Comparison of ENCODE assay signal across 28 mouse cellular contexts in genomic region chr2:33774884-33775283, GRCm38 (mm10).
DNase-seq lines count a peak whose midpoint lies in the region; ATAC-seq lines count a peak whose summit lies in the region.
"Had no signal": no experiment of that assay in that cellular context is flagged by ENCODE, and none has a peak within 500 bp of the region (broad histone marks: within the 10 kb centered on the region; RNA-seq: fewer than 3 reads in every experiment).

No protein-coding gene starts in this region.

- 0 out of 2 replicates have a peak overlapping the region, but pooled peaks have one; percentile 39 for H3K9ac ChIP-seq in hindbrain, embryonic 13.5 days
- no peak overlapping the region for H3K9ac ChIP-seq in hindbrain, embryonic 16.5 days (ENCODE audit: low read depth, low read length)
- H3K9ac ChIP-seq in embryonic facial prominence, embryonic 12.5 days: no peak overlapping the region
- no peak overlapping the region for H3K9ac ChIP-seq in limb, embryonic 12.5 days (replicated peaks)
- H3K9ac ChIP-seq: heart, embryonic 12.5 days; liver, embryonic 13.5 days; midbrain, embryonic 15.5 days; neural tube, embryonic 12.5 days had no signal

- ATAC-seq in hindbrain, embryonic 13.5 days (ENCODE audit: low FRiP score): no peak
- no peak for ATAC-seq in hindbrain, embryonic 16.5 days
- no peak for ATAC-seq in embryonic facial prominence, embryonic 12.5 days (ENCODE audit: insufficient number of reproducible peaks, insufficient read depth, low FRiP score, low TSS enrichment)
- ATAC-seq in limb, embryonic 12.5 days (ENCODE audit: insufficient number of reproducible peaks, insufficient read depth, low FRiP score, low TSS enrichment, low read depth): no peak
- ATAC-seq: forebrain, embryonic 14.5 days; inflammation-experienced regulatory T-cells, adult 6 months; lung, postnatal 0 days; midbrain, embryonic 15.5 days; Patski had no signal

- peaks cover 35% of the 10 kb centered on the region for H3K36me3 ChIP-seq in hindbrain, embryonic 13.5 days
- H3K36me3 ChIP-seq in hindbrain, embryonic 16.5 days (ENCODE audit: control insufficient read depth, insufficient read depth, low read length): 0 out of 2 replicates have a peak, but pooled peaks cover 5% of the 10 kb centered on the region
- peaks cover 43% of the 10 kb centered on the region for H3K36me3 ChIP-seq in embryonic facial prominence, embryonic 12.5 days
- peaks cover 38% of the 10 kb centered on the region for H3K36me3 ChIP-seq in limb, embryonic 12.5 days
- peaks cover 48% of the 10 kb centered on the region for H3K36me3 ChIP-seq in heart, embryonic 10.5 days
- H3K36me3 ChIP-seq: midbrain, embryonic 15.5 days had no signal

- H3K27ac ChIP-seq in hindbrain, embryonic 13.5 days: peak overlapping the region; percentile 55; the same call in 1 of the 2 replicates
- H3K27ac ChIP-seq in hindbrain, embryonic 16.5 days (ENCODE audit: low read depth, low read length): no peak overlapping the region
- peak overlapping the region; percentile 74 for H3K27ac ChIP-seq in embryonic facial prominence, embryonic 12.5 days
- peak overlapping the region; percentile 90 for H3K27ac ChIP-seq in limb, embryonic 12.5 days
- H3K27ac ChIP-seq in heart, embryonic 10.5 days: no peak overlapping the region
- H3K27ac ChIP-seq: left cerebral cortex, adult 2 months; liver, embryonic 13.5 days; midbrain, embryonic 15.5 days; neural tube, embryonic 12.5 days had no signal

- H3K4me2 ChIP-seq in hindbrain, embryonic 13.5 days: no peak overlapping the region
- H3K4me2 ChIP-seq in hindbrain, embryonic 16.5 days (ENCODE audit: low read length): no peak overlapping the region
- no peak overlapping the region for H3K4me2 ChIP-seq in embryonic facial prominence, embryonic 12.5 days (replicated peaks)
- no peak overlapping the region for H3K4me2 ChIP-seq in limb, embryonic 12.5 days
- H3K4me2 ChIP-seq: heart, embryonic 12.5 days; liver, embryonic 13.5 days; midbrain, embryonic 15.5 days; neural tube, embryonic 12.5 days had no signal

- no peaks in the 10 kb centered on the region for H3K9me3 ChIP-seq in hindbrain, embryonic 13.5 days
- H3K9me3 ChIP-seq in hindbrain, embryonic 16.5 days (ENCODE audit: control insufficient read depth, low read length): no peaks in the 10 kb centered on the region
- peaks cover 28% of the 10 kb centered on the region for H3K9me3 ChIP-seq in embryonic facial prominence, embryonic 12.5 days
- H3K9me3 ChIP-seq in limb, embryonic 12.5 days: peaks cover 33% of the 10 kb centered on the region
- H3K9me3 ChIP-seq in heart, embryonic 10.5 days: peaks cover 33% of the 10 kb centered on the region
- H3K9me3 ChIP-seq: midbrain, embryonic 15.5 days had no signal

- H3K4me1 ChIP-seq in hindbrain, embryonic 13.5 days (replicated peaks): peaks cover 53% of the 10 kb centered on the region
- peaks cover 15% of the 10 kb centered on the region for H3K4me1 ChIP-seq in hindbrain, embryonic 16.5 days (ENCODE audit: control insufficient read depth, insufficient read depth, low read depth, low read length)
- H3K4me1 ChIP-seq in embryonic facial prominence, embryonic 12.5 days: peaks cover 25% of the 10 kb centered on the region
- peaks cover 43% of the 10 kb centered on the region for H3K4me1 ChIP-seq in limb, embryonic 12.5 days (replicated peaks)
- peaks cover 24% of the 10 kb centered on the region for H3K4me1 ChIP-seq in heart, embryonic 10.5 days

- 88% methylated on average over 2 of the region's 2 CpGs for WGBS in hindbrain, embryonic 13.5 days
- 81% methylated on average over 2 of the region's 2 CpGs for WGBS in hindbrain, embryonic 16.5 days
- 94% methylated on average over 2 of the region's 2 CpGs for WGBS in embryonic facial prominence, embryonic 12.5 days
- 82% methylated on average over 2 of the region's 2 CpGs for WGBS in limb, embryonic 12.5 days
- 93% methylated on average over 2 of the region's 2 CpGs for WGBS in heart, embryonic 10.5 days

- no peaks in the 10 kb centered on the region for H3K27me3 ChIP-seq in hindbrain, embryonic 13.5 days
- H3K27me3 ChIP-seq in hindbrain, embryonic 16.5 days (replicated peaks; ENCODE audit: control insufficient read depth, insufficient read depth, low read length): no peaks in the 10 kb centered on the region
- H3K27me3 ChIP-seq in embryonic facial prominence, embryonic 12.5 days: no peaks in the 10 kb centered on the region
- H3K27me3 ChIP-seq in limb, embryonic 12.5 days: no peaks in the 10 kb centered on the region
- no peaks in the 10 kb centered on the region for H3K27me3 ChIP-seq in heart, embryonic 10.5 days (ENCODE audit: insufficient read depth, poor library complexity, severe bottlenecking)
- H3K27me3 ChIP-seq: heart, embryonic 12.5 days; liver, embryonic 13.5 days; megakaryocyte, embryonic 14.5 days; midbrain, embryonic 15.5 days; neural tube, embryonic 12.5 days; Patski had no signal

- no peak overlapping the region for H3K4me3 ChIP-seq in hindbrain, embryonic 13.5 days
- no peak overlapping the region for H3K4me3 ChIP-seq in hindbrain, embryonic 16.5 days (ENCODE audit: low read length)
- H3K4me3 ChIP-seq in embryonic facial prominence, embryonic 12.5 days: no peak overlapping the region
- H3K4me3 ChIP-seq in limb, embryonic 12.5 days (replicated peaks): no peak overlapping the region
- no peak overlapping the region for H3K4me3 ChIP-seq in heart, embryonic 10.5 days
- H3K4me3 ChIP-seq: erythroblast, embryonic 14.5 days; heart, embryonic 12.5 days; left cerebral cortex, adult 2 months; liver, embryonic 13.5 days; megakaryocyte, embryonic 14.5 days; midbrain, embryonic 15.5 days; neural tube, embryonic 12.5 days had no signal

- DNase-seq in cerebellum, adult 9-11 months: peak; percentile 52
- no peak for DNase-seq in cerebellum, adult 8-10 months
- DNase-seq in frontal cortex, adult 2 months (ENCODE audit: extremely low spot score in 1 of 2, low spot score in 1 of 2): no peak
- DNase-seq in heart, embryonic 10.5 days (ENCODE audit: low spot score): no peak
- DNase-seq: adrenal gland, postnatal 10 days; gastrocnemius, postnatal 25 days; heart, adult 18-20 months; heart, postnatal 10 days; kidney, adult 11 months; kidney, postnatal 25 days; liver, embryonic 13.5 days; lung, adult 18-20 months; lung, postnatal 4 days; thymus, postnatal 4 days had no signal

Comparison
In these comparisons a context has a peak if more than half of its experiments do, and no peak if none do; other contexts are left out.
1. H3K27ac ChIP-seq: peak in hindbrain, embryonic 13.5 days (single experiment), embryonic facial prominence, embryonic 12.5 days (single experiment) and limb, embryonic 12.5 days (single experiment); none in hindbrain, embryonic 16.5 days (single experiment) and heart, embryonic 10.5 days (single experiment).